Mouse (Mus musculus) liver, adult 2 months (tissue): ENCODE data around the gene Celf2. TPM values are rescaled to one million over a fixed set of nuclear protein-coding genes. Genes with fewer than 3 reads are reported as not detected.
A peak's percentile ranks its signal among the peaks of the same experiment; 100 is the strongest.

Experiments
- DNase-seq: peaks from one replicate; pipeline ENCODE4 v3.0.0-alpha.2; 2011; ENCODE audit warnings: low read depth, low spot score; ENCODE audit errors: extremely low read depth
- H3K27ac ChIP-seq: fragments of 200-500 bp; replicated peaks from 2 replicates; pipeline ENCODE4 v1.5.1; 2012; ENCODE audit warnings: low read depth, mild to moderate bottlenecking, control low read depth, inconsistent platforms, low read length; ENCODE audit not compliant: insufficient read depth
- H3K27me3 ChIP-seq: fragments of 200-500 bp; 2 replicates; pipeline ENCODE4 v1.6.1; 2012; ENCODE audit warnings: mild to moderate bottlenecking, moderate library complexity, low read length, inconsistent platforms; ENCODE audit not compliant: control insufficient read depth, insufficient read depth
- H3K36me3 ChIP-seq: fragments of 200-500 bp; 2 replicates; pipeline ENCODE4 v1.6.1; 2012; ENCODE audit warnings: low read length, inconsistent platforms; ENCODE audit not compliant: control insufficient read depth, insufficient read depth
- H3K4me1 ChIP-seq: fragments of 200-500 bp; 2 replicates; pipeline ENCODE4 v1.6.1; 2011; ENCODE audit warnings: low read length; ENCODE audit not compliant: control insufficient read depth, insufficient read depth
- H3K4me3 ChIP-seq: fragments of 200-500 bp; 2 replicates; pipeline ENCODE4 v1.5.1; 2011; ENCODE audit warnings: low read depth, mild to moderate bottlenecking, control low read depth, low read length, moderate library complexity; ENCODE audit not compliant: insufficient read depth
- H3K79me2 ChIP-seq: fragments of 200-500 bp; 2 replicates; pipeline ENCODE4 v1.6.1; 2012; ENCODE audit warnings: inconsistent platforms, mild to moderate bottlenecking, low read length, moderate library complexity; ENCODE audit not compliant: control insufficient read depth, insufficient read depth
- H3K9ac ChIP-seq: fragments of 200-500 bp; 2 replicates; pipeline ENCODE4 v1.6.1; 2012; ENCODE audit warnings: low read depth, mild to moderate bottlenecking, control low read depth, inconsistent platforms, low read length
- CTCF ChIP-seq: fragments of 200-500 bp; IDR thresholded peaks from 2 replicates; pipeline ENCODE4 v1.5.1; 2011; ENCODE audit warnings: low read depth, low read length, control low read depth
- POLR2A ChIP-seq: fragments of 200-500 bp; IDR thresholded peaks from 2 replicates; pipeline ENCODE4 v1.6.1; 2011; ENCODE audit warnings: low read length, control low read depth; ENCODE audit not compliant: insufficient read depth; ENCODE audit errors: extremely low read depth
- WGBS: fragments of 180-500 bp; shearing (Covaris S2); methylation state at CpG from one replicate; pipeline ENCODE4 v1.1.7; 2018; 5-methylcytosine and 5-hydroxymethylcytosine counted together
- polyA plus RNA-seq: library from polyadenylated mRNA; depleted of rRNA; stranded (reverse); fragments of >200 nt; gene quantifications from 2 replicates; pipeline ENCODE4 v1.2.3, GENCODE M21; 2012
- total RNA-seq: library from RNA; depleted of rRNA; stranded (reverse); fragments of >200 nt; gene quantifications from 2 replicates; pipeline ENCODE4 v1.2.3, GENCODE M21; 2014

The Celf2 gene
- total and polyA plus RNA-seq, 2 experiments: 2.9 to 4.7 TPM

- no peak for DNase-seq
- 97% methylated on average over 3 of the region's 3 CpGs for WGBS
- no peaks in the 10 kb centered on the region for H3K36me3 ChIP-seq
- no peak overlapping the region for H3K9ac ChIP-seq
- H3K4me1 ChIP-seq: no peaks in the 10 kb centered on the region
- no peaks in the 10 kb centered on the region for H3K27me3 ChIP-seq
- no peak for TF ChIP-seq POLR2A
- no peak for TF ChIP-seq CTCF
- H3K79me2 ChIP-seq: no peaks in the 10 kb centered on the region
- no peak overlapping the region for H3K27ac ChIP-seq
- H3K4me3 ChIP-seq: no peak overlapping the region
Measured at GRCm38 (mm10) chr2:6565175-6565574, 944.2 kb downstream of the Celf2 start.

- WGBS: 92% methylated on average over 3 of the region's 3 CpGs
- Histone ChIP-seq H3K79me2 (no peaks in the 10 kb centered on the region), H3K36me3 (peaks cover 4% of the 10 kb centered on the region), H3K27ac (no peak overlapping the region), H3K4me3 (no peak overlapping the region), H3K4me1 (no peaks in the 10 kb centered on the region), H3K9ac (no peak overlapping the region), H3K27me3 (no peaks in the 10 kb centered on the region)
- no peak for TF ChIP-seq POLR2A
- no peak for TF ChIP-seq CTCF
- DNase-seq: no peak
Measured at GRCm38 (mm10) chr2:6561337-6561736, 948.0 kb downstream of the Celf2 start.

GRCm38 (mm10) chr2:6560802-6561201 is 948.6 kb downstream of the Celf2 start:
- TF ChIP-seq CTCF (no peak), POLR2A (no peak)
- Histone ChIP-seq H3K36me3 (peaks cover 4% of the 10 kb centered on the region), H3K9ac (no peak overlapping the region), H3K27me3 (no peaks in the 10 kb centered on the region), H3K27ac (no peak overlapping the region), H3K4me1 (no peaks in the 10 kb centered on the region), H3K79me2 (no peaks in the 10 kb centered on the region), H3K4me3 (no peak overlapping the region)
- WGBS: 84% methylated on average over 3 of the region's 3 CpGs
- DNase-seq: peak; percentile 74

GRCm38 (mm10) chr2:6559581-6559980 is 949.8 kb downstream of the Celf2 start:
- no peak for TF ChIP-seq POLR2A
- no peak for TF ChIP-seq CTCF
- Histone ChIP-seq H3K27me3 (no peaks in the 10 kb centered on the region), H3K27ac (no peak overlapping the region), H3K36me3 (peaks cover 4% of the 10 kb centered on the region), H3K79me2 (no peaks in the 10 kb centered on the region), H3K4me3 (no peak overlapping the region), H3K4me1 (no peaks in the 10 kb centered on the region), H3K9ac (no peak overlapping the region)
- 94% methylated on average over 2 of the region's 2 CpGs for WGBS
- DNase-seq: no peak

- Histone ChIP-seq H3K79me2 (no peaks in the 10 kb centered on the region), H3K36me3 (peaks cover 4% of the 10 kb centered on the region), H3K9ac (no peak overlapping the region), H3K4me1 (no peaks in the 10 kb centered on the region), H3K4me3 (no peak overlapping the region), H3K27me3 (no peaks in the 10 kb centered on the region), H3K27ac (no peak overlapping the region)
- no peak for DNase-seq
- WGBS: 86% methylated on average over 14 of the region's 14 CpGs
- TF ChIP-seq CTCF: no peak
Measured at GRCm38 (mm10) chr2:6558303-6559254, 950.8 kb downstream of the Celf2 start.

GRCm38 (mm10) chr2:6557749-6558148 is 951.6 kb downstream of the Celf2 start:
- no peak overlapping the region for H3K9ac ChIP-seq
- no peak for DNase-seq
- H3K4me3 ChIP-seq: no peak overlapping the region
- H3K27me3 ChIP-seq: no peaks in the 10 kb centered on the region
- no peaks in the 10 kb centered on the region for H3K4me1 ChIP-seq
- H3K27ac ChIP-seq: no peak overlapping the region
- TF ChIP-seq CTCF (no peak), POLR2A (no peak)
- peaks cover 7% of the 10 kb centered on the region for H3K36me3 ChIP-seq
- 88% methylated on average over 3 of the region's 3 CpGs for whole genome bisulfite sequencing
- H3K79me2 ChIP-seq: no peaks in the 10 kb centered on the region
